Mouse (Mus musculus): ENCODE measurements at regions not wholly inside any gene's neighbourhood (a gene's known extent, or its start where the extent isn't known, plus 50 kb on each side); places are given as distances from the start of the nearest gene placed in this dataset.

- TF ChIP-seq CTCF (IDR thresholded peaks at IDR 0.05; ENCODE audit: borderline replicate concordance, extremely low read depth, insufficient read depth, insufficient read length) (no peak), POLR2A (IDR thresholded peaks at IDR 0.05; ENCODE audit: borderline replicate concordance, extremely low read depth, insufficient read depth, insufficient read length, poor library complexity, severe bottlenecking) (no peak)
Measured at GRCm38 (mm10) chr7:72900816-72901215, 474.5 kb upstream of the Rgma start.

All from brain, embryonic 14.5 days (tissue).